Mouse (Mus musculus) kidney, postnatal 14 days (tissue): ENCODE data around the gene Hoxa9.
A peak's percentile ranks its signal among the peaks of the same experiment; 100 is the strongest.

ENCODE experiments used
- DNase-seq: peaks from one replicate; pipeline ENCODE4 v3.0.0; 2022; ENCODE audit warnings: mixed read lengths

Hoxa9 gene

DNA sequence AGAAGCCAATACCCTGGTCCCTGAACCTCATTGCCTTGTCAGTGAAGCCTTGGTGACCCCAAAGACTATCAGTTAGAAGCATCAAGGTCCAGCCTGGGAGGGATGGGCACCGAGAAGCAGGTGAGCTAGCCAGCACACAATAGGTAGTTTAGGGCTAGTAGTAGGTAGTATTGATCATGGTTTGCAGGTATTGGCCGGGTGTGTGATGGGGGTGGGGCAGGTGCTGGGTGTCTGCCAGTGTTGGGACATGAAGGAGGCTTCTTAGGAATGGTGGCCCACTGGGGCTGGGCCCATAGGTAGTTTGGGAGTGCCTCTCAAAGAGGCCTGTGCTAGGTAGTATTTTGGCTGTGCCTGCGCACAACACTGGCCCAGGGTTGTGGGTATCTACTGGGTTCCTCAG lies 15.8 kb downstream of the Hoxa9 start:
- no peak for DNase-seq

DNA sequence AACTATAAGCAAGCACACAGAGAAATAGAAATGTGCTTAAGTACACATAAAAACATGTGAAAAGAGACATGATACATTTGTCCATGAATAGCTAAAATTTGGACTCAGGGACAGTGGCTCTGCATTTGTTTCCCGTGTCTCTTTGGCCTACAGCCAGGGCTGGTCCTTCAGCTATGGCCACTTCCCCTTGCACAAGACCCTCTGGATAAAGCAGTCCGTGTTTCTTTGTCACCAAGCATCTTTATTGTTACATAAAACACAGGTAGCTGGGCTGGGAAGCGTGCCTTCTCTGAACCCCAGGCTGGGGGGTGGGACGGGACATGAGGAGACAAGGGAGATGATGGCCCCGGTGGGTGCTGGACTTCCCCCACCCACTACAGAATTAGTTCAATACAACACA lies 16.6 kb downstream of the Hoxa9 start:
- DNase-seq = peak; percentile 36

DNA sequence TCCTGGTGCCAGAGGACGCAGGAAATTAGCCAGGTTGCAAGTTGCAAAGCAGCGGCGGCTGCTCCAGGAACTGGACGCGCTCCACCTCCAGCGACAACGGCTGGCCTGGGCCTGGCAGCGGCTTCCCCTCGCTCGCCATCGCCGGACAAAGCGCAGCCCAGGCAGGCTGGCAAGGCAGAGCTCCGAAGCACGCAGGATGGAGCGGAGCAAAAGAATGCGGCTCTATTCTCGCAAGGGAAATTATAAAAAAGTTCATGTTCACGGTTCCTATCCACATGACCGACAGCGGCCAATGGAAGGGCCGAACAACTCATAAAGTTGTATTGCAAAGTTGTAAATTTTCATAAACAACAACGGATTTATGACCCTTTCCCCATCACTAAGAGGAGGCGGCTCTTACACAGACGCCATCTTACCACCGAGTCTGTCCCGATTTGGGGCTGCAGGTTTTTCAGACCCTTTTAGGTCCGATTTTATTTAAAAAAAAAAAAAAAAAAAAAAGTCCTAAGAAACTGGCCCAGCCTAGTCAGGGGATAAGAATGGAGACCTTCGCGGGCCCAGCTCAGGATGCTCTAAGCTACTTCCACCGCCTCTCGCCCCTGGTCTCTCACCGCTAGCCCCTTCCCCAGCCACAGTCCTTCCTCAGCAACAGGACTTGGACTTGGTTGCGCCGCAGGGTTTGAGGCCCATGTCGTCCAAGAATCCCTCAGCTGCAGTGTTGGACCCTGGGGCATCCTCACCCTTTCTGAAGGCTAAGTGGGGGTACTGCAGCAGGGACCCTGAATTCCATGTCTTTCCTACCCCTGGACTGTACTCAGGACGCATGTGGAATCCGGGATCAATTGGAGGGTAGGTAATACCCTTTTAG lies 17.5 kb downstream of the Hoxa9 start, which contains the start of the genes Hoxa3 and Gm28308:
Gene Hoxa3 (minus strand): TSS at position 218 of the 868 bp plus-strand sequence.
Gene Gm28308 (minus strand): TSS at position 221 of the 868 bp plus-strand sequence.
- peak; percentile 91 for DNase-seq

DNA sequence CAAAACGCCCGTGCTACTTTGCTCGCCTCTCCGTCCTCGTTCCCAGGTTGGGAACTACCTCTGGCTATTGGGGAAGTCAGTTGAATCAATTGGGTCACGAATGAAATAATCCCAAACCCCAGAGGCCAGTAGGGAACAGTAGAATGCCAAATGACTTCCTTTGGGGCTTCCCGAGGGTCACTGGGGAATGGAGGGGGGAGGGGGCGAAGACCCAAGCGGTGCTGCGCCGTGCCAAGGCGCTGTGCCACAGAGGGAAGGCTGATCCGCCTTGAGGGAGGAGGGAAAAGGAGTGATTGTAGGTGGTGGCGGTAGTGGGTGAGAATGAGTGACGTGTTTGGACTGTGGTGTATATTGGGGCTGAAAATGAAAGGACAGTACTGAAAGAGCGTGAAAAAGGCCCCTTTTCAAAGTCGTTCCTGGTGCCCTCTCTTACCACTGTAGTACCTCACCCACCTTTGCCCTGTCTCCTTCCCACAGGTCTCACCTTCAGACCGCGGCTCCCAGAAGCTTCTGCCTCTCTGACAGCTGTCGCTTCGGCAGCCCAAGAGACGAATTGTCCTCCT lies 18.3 kb downstream of the Hoxa9 start:
- peak; percentile 81 for DNase-seq

DNA sequence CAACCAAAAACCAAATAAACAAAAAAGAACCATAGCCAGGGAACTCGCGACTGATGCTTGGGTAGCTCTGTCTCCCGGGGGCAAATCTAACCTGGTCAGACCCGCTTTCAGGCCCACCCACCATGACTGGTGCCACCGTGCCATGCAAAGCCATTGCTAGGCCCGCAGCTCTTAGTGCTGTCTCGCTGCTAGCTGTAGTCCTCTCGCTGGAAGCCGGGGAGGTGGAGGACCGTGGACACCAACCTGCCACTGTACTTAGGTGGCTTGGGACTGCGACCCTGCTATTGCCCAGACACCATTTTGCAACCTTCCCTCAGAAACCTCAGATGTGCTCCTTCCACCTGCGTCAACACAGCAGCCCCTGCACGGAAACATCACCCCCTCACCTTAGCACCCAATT lies 18.9 kb downstream of the Hoxa9 start:
- no peak for DNase-seq

DNA sequence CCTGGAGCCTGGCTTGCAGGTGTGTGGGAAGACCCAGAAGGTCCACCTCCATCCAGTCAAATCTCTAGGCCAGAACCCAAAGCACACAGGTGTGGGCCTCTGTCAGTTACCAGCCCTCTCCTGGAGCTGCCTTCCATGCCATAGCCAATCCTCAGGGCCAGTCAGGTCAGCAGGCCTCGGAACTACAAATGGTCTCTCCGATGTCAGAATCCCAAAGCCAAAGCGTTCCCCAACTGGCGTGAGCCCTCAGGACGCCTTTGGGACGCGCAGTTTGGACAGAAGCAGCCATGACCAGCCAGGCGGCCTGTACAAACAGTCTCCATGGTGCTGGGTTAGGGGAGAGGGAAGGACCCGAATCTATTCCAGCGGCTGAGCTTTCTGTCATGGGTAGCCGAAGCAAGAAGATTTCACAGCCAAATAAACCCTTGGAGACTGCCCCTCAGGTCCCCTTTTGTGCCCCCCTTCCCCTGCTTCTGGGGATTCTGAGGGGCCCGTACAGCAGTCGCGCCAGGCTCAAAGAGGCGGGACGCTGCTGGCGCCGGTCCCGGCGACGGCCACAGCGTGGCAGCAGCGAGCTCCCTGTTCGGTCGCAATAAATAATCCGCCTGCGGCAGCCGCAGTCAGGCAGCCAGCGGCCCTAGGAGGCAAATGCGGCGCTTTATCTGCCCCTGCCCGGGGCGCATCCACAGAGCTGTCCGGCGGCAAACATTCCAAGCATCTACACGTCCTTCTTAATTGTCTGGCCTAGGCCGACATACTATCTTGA lies 19.5 kb downstream of the Hoxa9 start:
- peak; percentile 92 for DNase-seq

DNA sequence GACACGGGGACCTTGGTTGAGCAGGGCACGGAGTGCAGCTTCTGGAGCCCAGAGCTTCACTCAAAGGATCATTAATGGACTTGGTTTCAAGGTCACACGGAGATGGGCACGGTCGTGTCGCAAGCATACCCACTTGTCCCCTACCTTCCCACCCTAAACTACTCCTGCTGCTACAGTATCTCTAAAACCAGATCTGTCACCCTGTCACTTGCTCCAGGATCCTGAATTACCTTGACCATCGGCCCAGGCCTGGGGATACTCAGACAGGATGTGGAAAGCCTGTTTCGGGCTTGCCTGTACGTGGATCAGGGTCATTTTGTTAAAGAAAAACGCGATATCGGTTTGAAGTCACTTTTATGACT lies 21.2 kb downstream of the Hoxa9 start:
- peak; percentile 30 for DNase-seq

DNA sequence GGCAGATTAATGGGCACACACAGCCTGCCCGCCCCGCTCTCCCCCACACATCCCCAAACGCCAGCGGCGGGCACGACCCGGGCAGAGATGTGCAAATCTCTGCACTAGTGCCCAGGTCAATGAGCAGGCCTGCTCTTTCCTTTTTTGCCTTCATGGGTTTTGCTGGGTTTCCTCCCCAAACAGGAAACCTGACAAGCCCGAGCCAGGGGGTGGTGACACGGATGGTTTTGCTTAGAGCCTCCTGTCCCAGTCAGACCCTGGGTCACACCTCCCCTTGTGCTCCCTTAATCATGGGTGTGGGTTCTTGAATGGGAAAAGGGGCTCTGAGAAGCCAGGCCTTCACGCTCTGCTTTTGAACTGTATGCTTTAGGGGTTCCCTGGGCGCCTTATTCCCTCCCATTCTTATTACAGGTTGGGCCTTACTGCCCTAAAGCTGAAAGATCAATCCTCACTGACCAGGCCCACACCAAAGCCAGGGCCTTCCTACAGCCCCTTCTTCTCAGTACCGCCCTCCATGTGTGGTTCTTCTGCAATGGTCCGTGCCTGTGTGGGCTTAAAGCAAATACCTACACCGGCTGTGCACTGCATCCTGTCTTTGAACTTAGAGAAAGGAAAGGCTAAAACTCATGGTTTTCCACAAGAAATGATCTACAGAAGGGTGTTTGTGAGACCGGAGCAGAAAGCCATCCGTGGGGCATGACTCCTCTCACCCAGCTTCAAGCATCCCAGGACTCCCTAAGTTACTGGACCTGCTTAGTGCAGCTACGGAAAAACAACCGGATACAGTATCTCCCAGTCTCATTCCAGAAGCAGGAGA lies 21.8 kb downstream of the Hoxa9 start:
- DNase-seq = peak; percentile 16

DNA sequence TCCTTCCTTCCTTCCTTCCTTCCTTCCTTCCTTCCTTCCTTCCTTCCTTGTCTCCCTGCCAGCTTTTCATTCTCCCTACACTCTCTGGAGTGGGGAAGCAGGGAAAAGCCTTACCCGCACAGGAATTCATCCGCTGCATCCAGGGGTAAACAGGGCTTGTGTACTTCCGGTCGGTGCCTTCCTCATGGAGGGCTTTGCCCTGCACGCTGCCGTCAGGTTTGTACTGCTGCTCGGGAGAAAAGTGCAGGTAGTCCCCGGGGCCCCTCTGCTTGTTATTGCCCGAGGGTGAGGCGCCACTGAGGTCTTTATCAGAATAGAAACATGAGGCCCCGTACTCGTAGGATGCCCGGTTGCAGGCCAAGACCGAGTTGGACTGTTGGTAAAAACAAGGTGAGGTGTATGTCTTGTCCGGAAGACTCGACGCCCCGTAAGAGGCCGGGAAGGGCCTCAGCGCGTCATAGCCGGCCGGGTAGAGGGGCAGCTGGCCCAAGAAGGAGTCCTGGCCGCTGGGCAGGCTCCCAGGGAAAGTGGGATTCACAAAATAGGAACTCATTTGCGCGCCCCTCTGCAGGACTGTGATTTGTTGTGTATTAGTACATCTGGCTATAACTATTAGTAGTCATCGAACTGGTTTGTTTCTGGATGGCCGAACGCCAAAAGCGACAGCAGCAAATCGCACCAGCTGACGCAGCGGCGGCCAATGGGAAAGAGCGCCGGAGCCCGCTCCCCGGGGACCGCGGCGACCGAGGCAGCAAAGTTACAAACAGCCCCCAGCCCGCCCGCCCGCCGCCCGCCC lies 22.6 kb downstream of the Hoxa9 start, which contains the start of gene Hoxa6:
Gene Hoxa6 (minus strand): TSS at position 651 of the 796 bp plus-strand sequence.
- DNase-seq = peak; percentile 88

DNA sequence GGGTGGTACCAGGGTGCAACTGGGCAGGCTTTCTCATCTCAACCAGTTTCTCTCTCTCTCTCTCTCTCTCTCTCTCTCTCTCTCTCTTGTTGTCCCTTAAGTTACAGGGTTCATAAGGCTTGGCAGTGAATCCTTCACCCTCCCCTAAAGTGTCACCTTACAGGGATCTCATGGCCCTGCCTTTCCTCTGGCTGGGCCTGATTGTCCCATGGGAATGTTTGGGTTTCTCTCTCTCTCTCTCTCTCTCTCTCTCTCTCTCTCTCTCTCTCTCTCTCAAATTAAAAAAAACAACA lies 23.3 kb downstream of the Hoxa9 start:
- DNase-seq = peak; percentile 5

DNA sequence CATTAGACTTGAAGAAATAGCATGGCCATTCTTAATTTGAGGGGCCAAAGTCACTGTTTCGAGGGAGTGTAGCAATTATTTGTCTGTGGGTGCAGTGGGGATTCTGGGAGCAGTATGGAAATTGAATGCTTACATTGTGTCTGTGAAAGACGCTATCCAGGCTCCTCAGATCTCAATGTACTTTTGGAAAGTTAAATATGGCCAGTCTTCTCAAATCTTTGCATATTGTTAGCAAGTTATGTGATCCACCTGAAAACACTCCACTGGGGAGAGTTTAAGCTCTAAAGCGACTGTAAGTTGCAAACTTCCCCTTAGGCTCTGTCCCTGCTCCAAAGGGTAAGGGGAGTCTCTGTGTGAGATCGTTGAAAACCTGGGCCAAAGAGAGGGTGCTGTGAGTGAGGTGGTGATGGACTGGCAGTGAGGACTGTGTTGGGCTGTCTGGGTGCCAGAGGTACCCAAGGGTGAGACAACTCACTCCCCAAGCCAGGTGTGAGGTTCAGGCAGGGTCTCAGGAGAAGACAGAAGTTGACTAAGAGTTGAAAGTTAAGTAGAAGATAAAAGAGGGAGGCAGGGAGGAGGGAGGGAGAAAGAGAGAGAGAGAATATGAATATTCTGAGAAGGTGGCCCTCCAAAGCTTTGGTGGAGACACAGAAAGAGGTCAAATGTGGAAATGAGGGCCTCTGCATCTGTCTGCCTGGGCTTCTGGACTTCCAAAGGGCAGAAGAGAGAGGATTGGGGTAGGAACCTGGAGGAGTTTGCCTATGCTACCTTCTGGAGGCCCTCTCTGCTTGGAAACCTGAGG lies 23.8 kb downstream of the Hoxa9 start:
- no peak for DNase-seq

DNA sequence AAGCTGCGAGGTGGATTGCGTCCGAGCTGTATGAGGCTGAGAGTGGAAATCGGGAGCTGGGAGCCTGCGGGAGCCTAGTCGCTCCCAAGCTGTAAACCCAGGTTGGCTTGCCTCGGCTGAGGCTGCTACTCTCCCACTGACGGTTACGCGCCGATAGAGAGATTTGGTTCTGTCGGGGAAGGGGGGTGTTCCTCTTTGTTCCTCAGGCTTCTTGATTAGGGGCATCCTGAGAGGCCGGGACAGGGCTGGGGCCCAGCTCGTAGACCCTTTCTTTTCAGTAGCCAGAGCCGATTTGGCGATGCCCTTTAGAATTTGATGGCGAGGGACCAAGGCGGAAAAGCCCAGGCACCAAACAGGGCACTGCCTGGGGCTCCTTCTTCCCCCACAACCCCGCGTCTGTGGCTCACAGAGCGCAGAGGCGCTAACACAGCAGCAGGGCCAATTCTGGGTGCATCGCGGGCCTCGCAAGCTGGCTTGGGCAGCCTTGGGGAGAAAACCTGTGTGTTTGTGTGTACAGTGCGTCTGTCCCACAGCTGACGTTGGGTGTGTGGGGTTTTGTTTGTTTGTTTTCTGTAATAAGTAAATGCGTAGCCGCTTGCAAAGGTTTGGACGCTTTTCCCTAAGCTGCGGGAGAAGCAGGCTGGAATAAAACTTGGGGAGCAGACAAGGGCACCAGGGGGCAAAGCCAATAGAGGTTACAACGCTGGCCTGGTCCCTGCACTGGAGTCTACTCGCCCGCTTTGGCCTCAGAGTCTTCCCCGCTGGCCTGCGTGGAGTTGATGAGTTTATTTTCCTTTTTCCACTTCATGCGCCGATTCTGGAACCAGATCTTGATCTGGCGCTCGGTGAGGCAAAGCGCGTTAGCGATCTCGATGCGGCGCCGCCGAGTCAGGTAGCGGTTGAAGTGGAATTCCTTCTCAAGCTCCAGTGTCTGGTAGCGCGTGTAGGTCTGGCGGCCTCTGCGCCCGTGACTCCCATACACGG lies 25.0 kb downstream of the Hoxa9 start:
- no peak for DNase-seq

DNA sequence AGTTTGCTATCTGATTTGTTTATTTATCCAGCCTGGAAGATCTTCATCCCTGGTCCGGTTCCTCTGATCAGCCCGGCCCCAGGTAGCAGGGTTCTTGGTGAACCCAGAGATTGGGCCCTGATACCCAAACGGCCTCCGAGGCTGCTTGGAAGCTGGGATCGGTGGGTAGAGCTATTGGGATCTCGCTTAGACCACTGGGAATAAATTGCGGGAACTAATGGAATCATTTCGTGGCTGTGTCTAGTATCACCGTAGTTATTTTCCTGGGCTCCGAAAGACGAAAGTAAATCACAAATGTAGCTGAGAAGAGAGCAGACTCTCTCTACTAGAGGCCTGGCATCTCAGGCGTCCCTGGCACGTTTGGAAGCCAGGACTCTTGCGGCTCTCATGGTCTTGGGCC lies 25.7 kb downstream of the Hoxa9 start:
- no peak for DNase-seq

DNA sequence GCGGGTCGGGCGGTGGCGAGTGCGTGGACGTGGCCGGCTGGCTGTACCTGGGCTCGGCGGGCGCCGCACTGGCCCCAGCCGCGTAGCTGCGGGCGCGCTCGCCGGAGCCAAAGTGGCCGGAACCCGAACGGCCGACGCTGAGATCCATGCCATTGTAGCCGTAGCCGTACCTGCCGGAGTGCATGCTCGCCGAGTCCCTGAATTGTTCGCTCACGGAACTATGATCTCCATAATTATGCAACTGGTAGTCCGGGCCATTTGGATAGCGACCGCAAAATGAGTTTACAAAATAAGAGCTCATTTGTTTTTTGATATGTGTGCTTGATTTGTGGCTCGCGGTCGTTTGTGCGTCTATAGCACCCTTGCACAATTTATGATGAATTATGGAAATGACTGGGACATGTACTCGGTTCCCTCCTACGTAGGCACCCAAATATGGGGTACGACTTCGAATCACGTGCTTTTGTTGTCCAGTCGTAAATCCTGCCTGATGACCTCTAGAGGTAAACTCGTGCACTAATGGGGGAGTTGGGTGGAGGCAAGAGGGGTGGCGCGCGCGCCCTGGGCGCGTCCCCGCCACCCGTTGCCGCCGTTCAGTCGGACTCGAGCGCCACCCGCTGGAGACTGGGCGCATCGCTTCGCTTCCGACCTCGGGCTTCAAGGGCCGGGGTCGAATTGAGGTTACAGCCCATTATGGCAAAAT lies 26.7 kb downstream of the Hoxa9 start, which contains the start of gene Hoxa5:
Gene Hoxa5 (minus strand): TSS at position 538 of the 703 bp plus-strand sequence.
- DNase-seq = peak; percentile 94

DNA sequence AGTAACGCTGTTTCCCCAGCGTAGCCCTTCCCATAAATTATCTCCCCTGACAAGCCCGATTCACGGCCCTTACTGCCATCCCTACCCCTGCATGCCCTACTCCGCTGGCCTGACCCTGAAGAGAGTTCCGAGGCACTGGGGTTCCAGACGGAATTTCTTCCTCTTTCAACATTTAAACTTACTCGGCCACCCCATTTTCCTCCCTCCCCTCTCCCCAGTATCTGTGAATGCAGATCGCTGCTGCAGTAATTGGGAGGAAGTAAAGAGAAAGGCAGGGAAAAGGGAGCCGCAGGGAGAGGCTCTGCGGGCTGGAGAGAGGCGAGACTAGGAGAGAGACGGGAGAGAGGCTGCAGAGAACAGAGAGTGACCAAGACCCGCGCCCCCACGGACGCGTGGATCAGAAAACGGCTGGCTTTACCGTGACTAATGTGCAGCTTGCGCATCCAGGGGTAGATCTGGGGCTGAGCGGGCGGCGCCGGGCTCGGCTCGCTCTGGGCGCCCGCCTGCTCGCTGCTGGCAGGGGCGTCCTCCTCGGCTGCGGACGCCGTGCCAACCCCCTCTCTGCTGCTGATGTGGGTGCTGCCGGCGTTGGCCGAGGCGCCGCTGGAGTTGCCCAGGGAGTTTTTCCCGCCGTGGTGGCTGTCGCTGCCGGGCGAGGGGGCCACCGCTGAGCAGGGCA lies 27.4 kb downstream of the Hoxa9 start:
- peak; percentile 60 for DNase-seq

DNA sequence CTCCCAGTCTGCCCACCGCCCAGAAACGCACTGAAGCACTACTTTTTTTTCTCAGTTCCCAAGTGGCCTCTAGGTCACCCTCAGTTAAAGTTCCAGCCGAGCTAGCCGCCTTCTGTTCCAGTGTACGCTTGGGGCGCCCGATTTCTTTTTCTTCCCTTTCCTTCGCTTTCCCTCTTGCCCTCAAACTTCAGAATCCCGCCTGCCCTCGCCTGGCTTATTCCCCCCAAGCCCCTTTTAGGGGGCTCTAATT lies 27.8 kb downstream of the Hoxa9 start:
- DNase-seq = peak; percentile 60

DNA sequence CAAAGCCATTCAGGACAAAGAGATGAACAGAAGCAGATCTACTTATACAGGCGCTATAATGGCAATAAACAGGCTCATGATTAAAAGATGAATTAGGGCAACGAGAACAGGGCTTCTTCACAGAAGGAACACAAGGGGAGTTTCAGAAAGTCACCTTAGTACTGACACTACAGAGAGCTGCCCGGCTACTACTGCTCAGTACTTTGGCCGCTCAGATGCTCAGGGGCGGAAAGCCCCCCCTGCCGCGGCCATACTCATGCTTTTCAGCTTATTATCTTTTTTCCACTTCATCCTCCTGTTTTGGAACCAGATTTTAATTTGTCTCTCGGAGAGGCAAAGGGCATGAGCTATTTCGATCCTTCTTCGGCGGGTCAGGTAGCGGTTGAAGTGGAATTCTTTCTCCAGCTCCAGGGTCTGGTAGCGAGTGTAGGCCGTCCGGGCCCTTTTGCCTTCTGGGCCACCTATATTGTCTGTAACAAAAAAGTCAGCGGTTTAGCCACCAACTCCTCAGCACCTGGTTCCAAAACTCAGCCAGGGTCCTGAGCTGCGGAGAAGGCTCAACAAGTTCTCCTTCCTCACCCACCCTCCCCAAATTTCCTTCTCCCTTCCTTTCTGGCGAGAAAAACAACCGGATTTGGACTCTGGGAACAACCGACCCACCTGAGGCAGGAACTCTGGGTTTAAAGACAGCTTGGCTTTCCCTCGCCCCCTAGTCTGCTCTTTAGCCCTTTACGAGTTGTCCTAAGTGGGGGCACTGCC lies 28.3 kb downstream of the Hoxa9 start:
- no peak for DNase-seq

DNA sequence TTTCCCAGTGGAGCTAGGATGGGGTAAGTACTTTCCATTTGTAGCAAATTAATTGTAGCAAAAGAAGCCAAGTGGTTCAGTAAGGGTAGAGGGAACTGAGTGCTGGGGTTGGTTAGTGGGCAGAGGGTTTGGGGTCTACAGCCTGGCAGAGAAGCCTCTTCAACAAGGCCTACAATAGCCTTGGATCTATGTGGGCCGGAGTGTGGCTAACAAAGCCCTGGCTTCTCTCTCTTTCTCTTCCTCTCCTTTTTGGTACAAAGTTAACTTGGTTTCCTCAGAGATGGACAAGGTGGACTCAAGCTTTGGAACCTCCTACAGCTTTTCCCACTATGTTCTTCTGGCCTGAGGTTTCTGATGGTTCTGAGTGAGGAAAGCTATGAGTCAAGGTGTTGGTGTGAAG lies 29.6 kb downstream of the Hoxa9 start:
- DNase-seq = no peak
